Mouse (Mus musculus) embryonic fibroblast, embryonic 13.5 days (primary cell): Measurements from ENCODE around the gene Sema5a.

Source experiments
- CTCF ChIP-seq: IDR thresholded peaks from 2 replicates; pipeline ENCODE4 v1.5.1; 2011; ENCODE audit warnings: mild to moderate bottlenecking, control low read depth, low read length, moderate library complexity, borderline replicate concordance; ENCODE audit not compliant: insufficient read depth
- POLR2A ChIP-seq: IDR thresholded peaks from 2 replicates; pipeline ENCODE4 v1.6.1; 2011; ENCODE audit warnings: low read depth, mild to moderate bottlenecking, control low read depth, low read length, moderate library complexity

DNA sequence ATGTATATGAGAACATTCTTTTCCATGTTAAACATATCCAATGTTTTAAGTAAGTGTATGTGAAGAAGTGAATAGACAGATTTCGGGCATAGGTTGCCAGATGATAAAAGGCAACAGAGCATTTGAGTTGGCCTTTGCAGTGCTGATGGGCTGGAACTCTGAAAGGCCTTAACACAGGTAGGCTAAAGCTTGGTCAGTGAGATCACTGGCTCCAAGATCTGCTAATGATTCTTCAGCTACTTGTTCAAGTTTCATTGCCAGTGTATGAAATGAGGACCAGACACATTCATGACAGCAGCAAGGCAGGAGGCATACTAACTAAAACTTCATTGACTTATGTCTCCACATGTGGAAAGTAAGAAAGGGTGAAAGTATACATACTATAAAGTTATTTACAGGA, 154.1 kb downstream of the Sema5a start:
- TF ChIP-seq CTCF (no peak), POLR2A (no peak)
